Mouse (Mus musculus) E14TG2a.4 (cell line): ENCODE results near the gene Col27a1.

Experiments
- CTCF ChIP-seq: conservative IDR thresholded peaks from 2 replicates; pipeline ENCODE4 v1.5.1; 2014; ENCODE audit warnings: low read length
- NANOG ChIP-seq: IDR thresholded peaks from 2 replicates; pipeline ENCODE4 v1.6.1; 2014; ENCODE audit warnings: borderline replicate concordance, low read length, mixed read lengths

- TF ChIP-seq CTCF = no peak
- no peak for TF ChIP-seq NANOG
These were observed 67.9 kb downstream of the Col27a1 start for GRCm38 (mm10) chr4:63281694-63282093.
